Mouse (Mus musculus): ENCODE measurements around the gene Ranbp3l. TPM values are rescaled to one million over a fixed set of nuclear protein-coding genes. Genes with fewer than 3 reads are reported as not detected.

Ranbp3l gene
- total and polyA plus RNA-seq, 3 experiments, result not detected

DNA sequence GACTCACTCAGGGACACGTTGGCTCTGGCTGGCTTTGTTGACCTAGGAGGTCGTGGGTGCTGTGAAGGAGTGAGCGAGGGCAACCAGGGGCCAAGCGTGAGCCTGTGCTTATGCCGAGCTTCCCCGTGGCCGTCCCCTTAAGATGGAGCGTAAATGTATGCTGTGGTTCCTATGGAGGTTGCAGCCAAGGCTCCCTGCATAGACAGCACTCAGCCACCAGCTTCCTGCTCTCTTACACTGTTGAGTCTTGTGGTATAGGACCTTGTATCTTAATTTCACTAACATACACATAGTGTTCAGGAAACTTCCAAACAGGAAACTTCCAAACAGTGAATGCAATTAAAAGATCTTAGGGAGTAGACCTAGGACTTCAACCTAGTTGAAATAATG is 120.9 kb downstream of the Ranbp3l start:
- in situ Hi-C loops (cut with MboI; ENCODE audit: low pct_ligation_motif_present, low pct_unique_long_range_greater_than_20kb, low sequenced_read_pairs), result no loop called here
- Histone ChIP-seq H3K4me3 (replicated peaks in 1 of 3; ENCODE audit: low read depth in 2 of 3, low read length in 2 of 3, poor library complexity in 1 of 3) (no peak overlapping the region), H3K4me1 (ENCODE audit: control insufficient read depth in 1 of 2, insufficient read depth in 2 of 2) (peaks cover 0 to 5% of the 10 kb centered on the region in 2 experiments; a peak in 2 of 4 replicates), H3K4me2 (ENCODE audit: insufficient read depth, low read depth, poor library complexity, severe bottlenecking) (no peak overlapping the region), H3K27me3 (replicated peaks) (no peaks in the 10 kb centered on the region), H3K9ac (ENCODE audit: insufficient read depth, low read depth) (no peak overlapping the region), H3K79me2 (replicated peaks; ENCODE audit: control insufficient read depth, extremely low read depth, insufficient read depth, poor library complexity, severe bottlenecking) (no peaks in the 10 kb centered on the region), H3K27ac (ENCODE audit: insufficient read depth, low read depth) (no peak overlapping the region), H3K9me3 (replicated peaks; ENCODE audit: low read length) (no peaks in the 10 kb centered on the region), H3K36me3 (replicated peaks in 1 of 2; ENCODE audit: control insufficient read depth in 1 of 2, insufficient read depth in 1 of 2, low read length in 1 of 2) (peaks cover 4 to 62% of the 10 kb centered on the region in 2 experiments)
- no peak for TF ChIP-seq SMC3 (IDR thresholded peaks at IDR 0.05; ENCODE audit: low read depth, low read length)
- no peak for TF ChIP-seq MEF2A (IDR thresholded peaks at IDR 0.05; ENCODE audit: borderline replicate concordance, low read depth, low read length)
- TF ChIP-seq ZKSCAN1 (IDR thresholded peaks at IDR 0.05; ENCODE audit: borderline replicate concordance, low read depth, low read length), result no peak
- dilution Hi-C loops (cut with MboI; ENCODE audit: extremely low pct_ligation_motif_present, extremely low pct_unique_long_range_greater_than_20kb, low sequenced_read_pairs), result no loop called here
- DNase-seq (ENCODE audit: extremely low read depth), result no peak

DNA sequence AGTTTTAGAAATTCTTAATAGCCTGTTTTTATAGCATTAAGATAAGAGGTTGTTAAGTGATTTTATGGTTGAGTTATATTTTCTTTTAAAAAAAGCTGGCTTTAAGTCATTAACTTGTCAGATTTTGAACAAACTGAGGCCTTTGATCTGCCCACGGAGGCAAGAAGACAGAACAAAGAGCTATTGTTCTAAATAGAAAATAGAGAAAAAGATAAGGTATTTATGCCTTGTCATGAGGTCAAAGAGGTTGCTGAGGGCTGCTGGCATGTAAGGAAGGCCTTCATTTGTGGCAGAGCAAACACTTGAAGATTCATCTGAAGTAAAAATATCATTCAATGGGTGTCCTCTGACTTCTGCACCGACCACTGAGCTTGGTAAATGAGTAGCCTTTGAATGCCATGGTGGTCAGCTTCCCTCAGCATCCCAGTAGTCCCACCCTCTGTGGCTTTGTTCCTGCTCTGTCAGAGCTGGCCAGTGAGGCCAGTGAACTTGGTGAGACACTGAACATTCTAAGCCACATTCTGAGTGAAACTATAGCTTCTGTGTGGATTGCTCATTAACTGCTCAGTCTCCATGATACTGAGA is 121.5 kb downstream of the Ranbp3l start:
- no peaks in the 10 kb centered on the region for H3K79me2 ChIP-seq (replicated peaks; ENCODE audit: control insufficient read depth, extremely low read depth, insufficient read depth, poor library complexity, severe bottlenecking)
- no peak overlapping the region for H3K27ac ChIP-seq (ENCODE audit: insufficient read depth, low read depth)
- no peak overlapping the region for H3K9ac ChIP-seq (ENCODE audit: insufficient read depth, low read depth)
- dilution Hi-C loops (cut with MboI; ENCODE audit: extremely low pct_ligation_motif_present, extremely low pct_unique_long_range_greater_than_20kb, low sequenced_read_pairs) (no loop called here), in situ Hi-C loops (cut with MboI; ENCODE audit: low pct_ligation_motif_present, low pct_unique_long_range_greater_than_20kb, low sequenced_read_pairs) (no loop called here)
- peaks cover 9 to 65% of the 10 kb centered on the region in 2 experiments for H3K36me3 ChIP-seq (replicated peaks in 1 of 2; ENCODE audit: control insufficient read depth in 1 of 2, insufficient read depth in 1 of 2, low read length in 1 of 2)
- peaks cover 0 to 5% of the 10 kb centered on the region in 2 experiments; a peak in 2 of 4 replicates for H3K4me1 ChIP-seq (ENCODE audit: control insufficient read depth in 1 of 2, insufficient read depth in 2 of 2)
- no peaks in the 10 kb centered on the region for H3K27me3 ChIP-seq (replicated peaks)
- TF ChIP-seq ETS1 (conservative IDR thresholded peaks at IDR 0.05; ENCODE audit: low read depth, low read length), result no peak
- no peak for TF ChIP-seq UBTF (IDR thresholded peaks at IDR 0.05; ENCODE audit: low read depth, low read length)
- TF ChIP-seq ELF1 (IDR thresholded peaks at IDR 0.05; ENCODE audit: low read depth, low read length), result no peak
- TF ChIP-seq HCFC1 (IDR thresholded peaks at IDR 0.05; ENCODE audit: low read depth, low read length), result no peak
- TF ChIP-seq SIN3A (IDR thresholded peaks at IDR 0.05; ENCODE audit: low read length), result no peak
- no peak for TF ChIP-seq CTCF (conservative IDR thresholded peaks at IDR 0.05 in 1 of 2, IDR thresholded peaks at IDR 0.05 in 1 of 2; ENCODE audit: low read depth in 2 of 2, low read length in 2 of 2)
- TF ChIP-seq TCF12 (IDR thresholded peaks at IDR 0.05; ENCODE audit: low read depth, low read length), result no peak
- no peak for TF ChIP-seq MEF2A (IDR thresholded peaks at IDR 0.05; ENCODE audit: borderline replicate concordance, low read depth, low read length)
- H3K9me3 ChIP-seq (replicated peaks; ENCODE audit: low read length), result no peaks in the 10 kb centered on the region
- H3K4me3 ChIP-seq (replicated peaks in 1 of 3; ENCODE audit: low read depth in 2 of 3, low read length in 2 of 3, poor library complexity in 1 of 3), result no peak overlapping the region
- H3K4me2 ChIP-seq (ENCODE audit: insufficient read depth, low read depth, poor library complexity, severe bottlenecking), result no peak overlapping the region
- no peak for DNase-seq (ENCODE audit: extremely low read depth)

DNA sequence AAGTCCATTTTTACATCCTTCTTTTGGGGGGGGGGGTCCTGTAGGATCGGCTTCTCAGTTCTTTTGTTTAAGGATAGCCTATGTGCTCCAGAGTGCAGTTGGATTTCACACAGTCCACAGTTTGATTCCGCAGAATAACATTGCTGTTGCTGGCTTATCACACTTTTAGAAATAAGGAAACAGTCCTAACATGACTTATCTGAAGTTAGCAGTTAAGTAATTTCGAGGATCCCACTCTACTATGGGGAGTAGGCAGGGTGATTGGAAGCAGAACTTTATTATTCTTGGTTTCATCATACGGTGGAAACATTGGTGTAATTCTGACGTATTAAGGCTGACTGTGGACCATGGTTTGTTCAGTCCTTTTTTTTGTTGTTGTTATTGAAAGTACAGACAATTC is 122.9 kb downstream of the Ranbp3l start:
- Histone ChIP-seq H3K4me1 (ENCODE audit: control insufficient read depth in 1 of 2, insufficient read depth in 2 of 2) (peaks cover 0 to 5% of the 10 kb centered on the region in 2 experiments; a peak in 2 of 4 replicates), H3K27ac (ENCODE audit: insufficient read depth, low read depth) (no peak overlapping the region), H3K79me2 (replicated peaks; ENCODE audit: control insufficient read depth, extremely low read depth, insufficient read depth, poor library complexity, severe bottlenecking) (no peaks in the 10 kb centered on the region), H3K27me3 (replicated peaks) (no peaks in the 10 kb centered on the region), H3K9me3 (replicated peaks; ENCODE audit: low read length) (no peaks in the 10 kb centered on the region), H3K4me3 (replicated peaks in 1 of 3; ENCODE audit: low read depth in 2 of 3, low read length in 2 of 3, poor library complexity in 1 of 3) (no peak overlapping the region), H3K9ac (ENCODE audit: insufficient read depth, low read depth) (no peak overlapping the region), H3K36me3 (replicated peaks in 1 of 2; ENCODE audit: control insufficient read depth in 1 of 2, insufficient read depth in 1 of 2, low read length in 1 of 2) (peaks cover 16 to 64% of the 10 kb centered on the region in 2 experiments), H3K4me2 (ENCODE audit: insufficient read depth, low read depth, poor library complexity, severe bottlenecking) (no peak overlapping the region)
- in situ Hi-C loops (cut with MboI; ENCODE audit: low pct_ligation_motif_present, low pct_unique_long_range_greater_than_20kb, low sequenced_read_pairs), result no loop called here
- TF ChIP-seq IRF4 (IDR thresholded peaks at IDR 0.05; ENCODE audit: low read depth, low read length), result no peak
- TF ChIP-seq ZMIZ1 (IDR thresholded peaks at IDR 0.05; ENCODE audit: low read depth, low read length), result no peak
- no peak for TF ChIP-seq NRF1 (IDR thresholded peaks at IDR 0.05; ENCODE audit: low read depth, low read length)
- no peak for TF ChIP-seq NELFE (IDR thresholded peaks at IDR 0.05; ENCODE audit: low read depth, low read length)
- TF ChIP-seq USF2 (conservative IDR thresholded peaks at IDR 0.05; ENCODE audit: low read depth, low read length), result no peak
- TF ChIP-seq JUN (IDR thresholded peaks at IDR 0.05; ENCODE audit: insufficient read depth, low read depth, low read length), result no peak
- TF ChIP-seq RCOR1 (conservative IDR thresholded peaks at IDR 0.05; ENCODE audit: low read depth, low read length), result no peak
- TF ChIP-seq HCFC1 (IDR thresholded peaks at IDR 0.05; ENCODE audit: low read depth, low read length), result no peak
- TF ChIP-seq E2F4 (IDR thresholded peaks at IDR 0.05; ENCODE audit: insufficient replicate concordance, low read depth, low read length), result no peak
- TF ChIP-seq UBTF (IDR thresholded peaks at IDR 0.05; ENCODE audit: low read depth, low read length), result no peak
- TF ChIP-seq MXI1 (IDR thresholded peaks at IDR 0.05; ENCODE audit: low read depth, low read length), result no peak
- TF ChIP-seq RAD21 (IDR thresholded peaks at IDR 0.05; ENCODE audit: low read depth, low read length), result no peak
- no peak for TF ChIP-seq ZKSCAN1 (IDR thresholded peaks at IDR 0.05; ENCODE audit: borderline replicate concordance, low read depth, low read length)
- TF ChIP-seq GABPA (IDR thresholded peaks at IDR 0.05; ENCODE audit: insufficient replicate concordance, low read depth, low read length), result no peak
- DNase-seq (ENCODE audit: extremely low read depth), result no peak
- dilution Hi-C loops (cut with MboI; ENCODE audit: extremely low pct_ligation_motif_present, extremely low pct_unique_long_range_greater_than_20kb, low sequenced_read_pairs), result no loop called here
